Mouse (Mus musculus) brain, embryonic 14.5 days (tissue): ENCODE measurements around the gene Gm42742.

Experiments used
- CTCF ChIP-seq: fragments of 200-500 bp; IDR thresholded peaks from 2 replicates; pipeline ENCODE4 v1.5.1; 2012; ENCODE audit warnings: inconsistent platforms, mild to moderate bottlenecking, moderate library complexity, borderline replicate concordance; ENCODE audit not compliant: insufficient read depth, insufficient read length; ENCODE audit errors: extremely low read depth
- POLR2A ChIP-seq: fragments of 200-500 bp; IDR thresholded peaks from 2 replicates; pipeline ENCODE4 v1.6.1; 2012; ENCODE audit warnings: mild to moderate bottlenecking, inconsistent platforms, borderline replicate concordance; ENCODE audit not compliant: poor library complexity, insufficient read depth, insufficient read length, severe bottlenecking; ENCODE audit errors: extremely low read depth

GRCm38 (mm10) chr7:127066317-127066716 is 45.4 kb upstream of the Gm42742 start:
- TF ChIP-seq CTCF (no peak), POLR2A (no peak)
